Mouse (Mus musculus) skeletal muscle tissue, postnatal 0 days (tissue): Measurements from ENCODE around the gene Atg7. TPM values are rescaled to one million over a fixed set of nuclear protein-coding genes. Genes with fewer than 3 reads are reported as not detected.

Experiments
- polyA plus RNA-seq: library from polyadenylated mRNA; unstranded; fragments of >200 nt; fragmentation: Nextera tagmentation; extraction: Ambion mirVana; gene quantifications from 2 replicates; pipeline ENCODE4 v1.2.1, GENCODE M21; 2015

Atg7 gene
- 9.2 and 11.8 TPM in 2 replicates for polyA plus RNA-seq

DNA sequence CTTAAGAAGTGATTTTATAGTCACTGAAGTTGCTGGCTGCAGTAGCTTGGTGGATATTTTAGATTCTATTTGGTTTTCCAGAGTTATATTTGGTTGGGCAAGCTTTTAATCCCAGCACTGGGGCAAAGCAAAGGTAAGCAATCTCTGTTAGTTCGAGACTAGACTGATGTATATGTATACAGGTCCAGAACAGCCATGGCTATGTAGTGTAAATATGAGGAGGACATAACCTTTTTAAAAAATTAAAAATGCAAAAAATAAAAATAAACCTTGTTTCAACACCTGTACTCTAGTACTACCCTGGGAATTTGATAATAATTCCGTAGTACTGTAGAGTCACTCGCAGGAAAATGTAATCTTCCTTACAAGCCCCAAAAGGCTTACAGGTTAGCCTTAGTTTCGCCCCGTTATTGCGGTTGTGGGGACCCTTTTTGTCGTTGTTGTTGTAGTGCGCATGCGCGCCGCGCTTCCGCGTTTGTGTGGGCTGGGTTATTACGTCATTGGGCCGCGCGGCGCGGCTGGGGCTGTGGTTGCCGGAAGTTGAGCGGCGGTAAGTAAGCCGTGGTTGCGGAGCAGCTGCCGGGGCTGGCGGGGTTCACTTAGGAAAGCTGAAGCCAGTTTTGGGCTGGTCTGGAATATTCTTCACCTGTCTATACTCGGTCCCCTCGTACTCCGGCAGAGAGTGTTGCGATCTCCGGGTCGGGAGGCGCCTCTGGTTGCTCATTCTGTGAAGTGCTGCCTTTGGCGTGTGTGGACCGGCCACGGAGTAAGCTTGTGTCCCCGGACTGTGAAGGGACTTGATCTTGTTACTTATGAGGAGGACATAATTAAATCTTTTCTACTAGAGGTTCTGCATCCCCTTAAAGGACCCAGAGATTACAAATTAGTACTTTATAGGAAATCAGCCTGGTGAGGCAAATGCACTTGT is at the start of gene Atg7:
Atg7 (plus strand) TSS at position 497 of the 928 bp plus-strand sequence.

Other genes starting within 250 kb of the Atg7 start
- gene Hrh1, start 245.2 kb upstream of the Atg7 start, polyA plus RNA-seq = 0.31 and 0.51 TPM in 2 replicates